Mouse (Mus musculus) layer of hippocampus, postnatal 25 days (tissue): ENCODE measurements around the gene Ss18l1. TPM values are rescaled to one million over a fixed set of nuclear protein-coding genes. Genes with fewer than 3 reads are reported as not detected.

Experiments
- DNase-seq, 2 experiments: peaks; one replicate each; pipeline ENCODE4 v3.0.0; 2022; ENCODE audit warnings: mixed read lengths in 2 of 2, low spot score in 1 of 2; ENCODE audit errors: extremely low spot score in 1 of 2
- total RNA-seq, 2 experiments: library from RNA; stranded (reverse); gene quantifications; 2 replicates each; pipeline ENCODE4 v1.2.3; 2021

Gene Ss18l1
- total RNA-seq, 2 experiments from 2014 or later: 37.7 to 43.3 TPM

DNA sequence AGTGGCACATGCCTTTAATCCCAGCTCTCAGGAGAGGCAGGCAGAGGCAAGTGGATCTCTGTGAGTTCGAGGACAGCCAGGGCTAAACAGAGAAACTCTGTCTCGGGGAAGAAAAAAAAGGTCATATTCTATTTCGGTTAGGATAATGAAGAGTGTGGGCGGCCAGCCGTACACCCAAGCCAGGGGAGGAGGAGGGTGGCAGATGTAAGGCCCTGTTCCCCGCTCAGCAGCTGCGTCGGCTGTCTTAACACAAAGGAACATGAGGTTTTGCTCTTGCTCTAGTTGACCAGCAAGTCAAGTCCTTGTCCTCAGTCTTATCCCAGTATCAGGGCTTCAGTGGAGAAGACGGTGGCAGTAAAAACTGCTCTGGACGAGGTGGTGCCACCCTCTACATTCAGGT lies 40.8 kb downstream of the Ss18l1 start:
- DNase-seq: no peak

DNA sequence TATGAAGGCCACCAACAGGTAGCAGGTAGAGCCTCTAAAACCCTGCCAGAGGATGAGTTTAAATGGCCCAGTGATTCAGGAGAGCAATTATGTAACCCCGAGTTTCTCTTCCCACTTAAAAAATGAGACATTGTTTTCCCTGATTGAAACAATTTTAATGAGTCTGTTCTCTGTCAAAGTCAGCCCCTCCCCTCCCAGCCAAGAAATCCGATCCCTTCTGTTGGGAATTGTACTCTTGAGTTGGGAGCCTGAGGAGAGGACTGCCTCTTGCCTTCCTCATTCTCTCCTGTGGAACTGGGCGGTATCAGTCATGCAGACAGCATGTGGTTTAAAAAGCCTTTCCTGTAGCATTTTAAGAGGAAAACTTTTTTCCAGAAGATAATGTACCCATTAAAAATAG lies 42.3 kb downstream of the Ss18l1 start:
- no peak for DNase-seq

DNA sequence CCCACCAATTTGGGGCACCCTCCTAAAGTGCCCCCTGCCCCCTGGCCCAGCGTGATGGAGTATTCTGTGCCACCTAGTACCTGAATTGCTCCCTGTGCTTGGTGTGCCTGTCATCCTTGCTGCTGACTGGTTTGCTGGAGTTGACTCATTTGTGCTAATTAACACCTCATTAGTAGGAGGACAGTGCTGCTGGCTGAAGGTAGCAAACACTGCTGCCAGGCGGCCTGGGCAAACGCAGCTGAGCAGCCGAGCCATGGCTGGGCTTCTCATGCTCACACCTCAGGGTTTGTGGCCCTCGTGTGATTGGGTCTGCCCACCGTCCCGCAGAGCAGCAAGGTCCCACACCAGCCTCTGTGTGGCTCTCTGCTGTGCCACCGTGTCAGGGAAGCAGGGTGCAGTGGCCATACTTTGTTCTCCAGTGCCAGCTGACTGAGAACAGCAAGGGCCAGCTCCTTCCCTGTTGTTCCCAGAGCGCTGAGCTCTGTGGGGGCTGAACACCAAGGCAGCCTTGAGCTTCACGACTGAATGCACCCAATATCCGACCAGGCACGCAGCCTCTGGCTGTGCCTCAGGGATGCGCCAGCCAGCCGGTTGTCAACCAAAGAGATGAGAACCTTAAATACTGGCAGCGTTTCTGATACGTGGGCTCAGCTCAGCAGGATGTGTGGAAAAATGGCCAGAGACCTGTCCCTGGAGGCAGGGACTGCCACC lies 43.8 kb downstream of the Ss18l1 start:
- DNase-seq: no peak

DNA sequence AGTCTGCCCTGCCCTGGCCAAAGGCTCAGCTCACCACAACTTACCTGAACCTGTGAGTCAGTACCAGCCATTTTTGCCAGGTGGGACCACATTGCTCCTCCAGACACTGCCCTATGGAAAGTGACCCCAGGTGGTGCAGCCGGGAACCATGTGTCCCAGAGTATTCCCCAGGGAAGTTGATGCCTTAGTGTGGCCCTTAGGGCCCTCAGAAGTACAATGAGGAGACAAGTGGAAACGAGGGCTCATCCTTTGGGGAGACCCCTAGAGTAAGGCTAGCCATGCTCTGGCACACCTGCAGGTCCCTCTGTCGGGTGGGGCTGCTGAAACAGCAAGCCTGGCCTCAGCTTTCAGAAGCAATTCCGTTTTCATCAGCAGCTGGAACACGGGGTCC lies 44.3 kb downstream of the Ss18l1 start:
- DNase-seq: no peak

DNA sequence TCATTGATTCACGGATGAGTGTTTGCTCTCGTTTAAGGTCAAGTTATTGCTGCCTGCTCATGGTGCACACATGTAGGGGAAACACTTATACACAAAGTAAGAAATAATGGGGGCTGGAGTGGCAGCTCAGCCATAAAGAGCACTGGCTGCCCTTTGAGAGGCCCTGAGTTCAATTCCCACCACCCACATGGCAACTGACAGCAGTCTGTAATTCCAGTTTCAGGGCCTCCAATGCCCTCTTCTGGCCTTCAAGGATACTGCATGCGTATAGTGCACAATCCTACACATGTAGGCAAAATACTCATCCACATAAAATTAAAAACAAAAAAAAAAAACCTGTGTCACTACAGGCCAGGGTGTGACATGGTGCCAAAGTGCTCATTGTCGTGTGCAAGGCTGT lies 45.2 kb downstream of the Ss18l1 start:
- DNase-seq: no peak

DNA sequence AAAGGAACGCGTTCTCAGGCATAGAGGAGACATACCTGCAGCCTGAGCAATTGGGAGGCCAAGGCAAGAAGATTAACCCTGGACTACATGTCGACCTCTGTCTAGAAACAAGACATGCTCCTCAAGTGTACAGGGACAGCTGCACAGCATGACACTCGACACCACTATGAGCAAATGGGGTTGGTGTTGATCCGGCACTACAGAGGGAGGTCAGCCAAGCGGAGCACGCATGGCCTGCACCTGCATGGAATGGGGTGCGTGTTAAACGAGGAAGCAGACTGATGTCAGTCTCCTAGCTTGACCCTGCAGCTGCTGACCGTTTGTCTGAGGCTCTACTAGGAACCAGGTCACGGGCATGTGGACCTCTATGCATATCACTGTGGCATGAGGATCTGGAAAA lies 48.0 kb downstream of the Ss18l1 start:
- DNase-seq: no peak

DNA sequence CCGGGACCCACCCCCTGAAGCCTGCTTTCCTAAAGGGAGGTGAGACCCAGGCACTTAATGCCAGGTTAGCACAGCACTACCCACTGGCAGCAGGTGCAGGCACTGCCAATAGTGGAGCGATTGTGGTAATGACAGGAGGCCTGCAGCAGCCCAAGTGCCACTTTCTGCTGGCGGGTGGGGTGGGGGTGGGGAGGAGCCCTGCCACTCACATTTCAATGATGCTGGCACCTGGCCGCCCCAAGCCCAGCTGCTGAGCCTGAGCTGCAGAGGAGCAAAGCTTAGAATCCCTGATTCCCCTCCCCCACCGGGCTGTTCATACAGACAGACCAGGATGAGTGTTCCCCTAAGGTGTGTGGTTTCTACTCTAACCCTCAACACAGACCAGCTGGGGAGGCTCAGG lies 53.4 kb downstream of the Ss18l1 start:
- DNase-seq: no peak

DNA sequence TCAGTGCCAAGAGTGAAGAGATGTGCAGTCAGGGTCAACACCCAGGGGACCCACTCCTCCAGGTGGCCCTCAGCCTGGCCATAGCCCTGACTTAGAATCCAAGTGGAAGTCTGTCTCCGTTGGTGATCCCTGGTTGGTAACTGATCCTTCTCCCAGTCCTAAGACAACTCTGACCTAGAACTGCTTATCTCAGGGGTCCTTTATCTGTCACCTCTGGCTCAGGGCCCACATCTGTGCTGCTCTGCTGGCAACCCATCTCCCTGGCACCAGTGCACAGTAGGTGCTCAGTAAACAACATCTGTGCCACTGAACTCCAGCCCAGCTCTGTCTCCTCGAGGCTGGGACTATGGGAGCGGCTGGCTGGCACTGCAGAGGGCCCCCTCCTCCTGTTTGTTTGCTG lies 55.3 kb downstream of the Ss18l1 start:
- no peak for DNase-seq

DNA sequence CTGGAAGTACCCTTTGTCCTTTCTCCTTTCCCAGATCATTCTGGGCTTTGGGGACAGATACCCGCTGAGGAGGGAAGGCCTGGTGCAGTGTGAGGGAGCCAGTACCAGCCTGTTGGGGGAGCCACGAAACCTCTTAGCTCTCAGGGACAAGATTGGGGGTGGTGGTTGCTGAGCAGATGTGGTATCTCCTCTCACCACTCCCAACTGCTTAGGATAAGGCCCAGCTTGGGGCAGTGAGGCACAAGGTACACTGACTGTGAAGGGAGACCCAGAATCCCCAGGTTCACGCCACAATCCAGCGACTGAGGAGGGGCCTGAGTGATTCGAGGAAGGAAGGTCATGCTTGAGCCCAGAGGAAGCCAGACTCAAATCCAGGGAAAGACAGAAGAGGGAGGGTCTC lies 55.9 kb downstream of the Ss18l1 start:
- DNase-seq: no peak

DNA sequence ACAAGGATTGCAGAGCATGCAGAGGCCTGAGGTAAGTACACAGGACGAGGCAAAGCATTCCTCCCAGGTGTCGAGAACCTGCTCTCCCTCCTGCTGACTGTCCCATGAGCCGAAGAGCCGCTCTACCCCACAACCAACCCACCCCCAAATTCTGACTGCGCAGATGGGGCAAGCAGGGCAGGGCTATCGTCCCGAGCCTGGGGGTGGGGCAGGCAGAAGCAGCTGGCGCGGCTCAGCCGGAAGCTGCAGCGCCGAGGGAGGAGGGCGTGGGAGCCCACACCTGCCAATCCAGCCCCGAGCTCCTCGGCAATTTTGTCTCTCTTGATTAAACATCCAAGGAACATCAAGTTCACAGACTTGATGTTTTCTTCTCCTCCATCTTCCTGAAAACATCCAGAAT lies 57.2 kb downstream of the Ss18l1 start:
- no peak for DNase-seq

DNA sequence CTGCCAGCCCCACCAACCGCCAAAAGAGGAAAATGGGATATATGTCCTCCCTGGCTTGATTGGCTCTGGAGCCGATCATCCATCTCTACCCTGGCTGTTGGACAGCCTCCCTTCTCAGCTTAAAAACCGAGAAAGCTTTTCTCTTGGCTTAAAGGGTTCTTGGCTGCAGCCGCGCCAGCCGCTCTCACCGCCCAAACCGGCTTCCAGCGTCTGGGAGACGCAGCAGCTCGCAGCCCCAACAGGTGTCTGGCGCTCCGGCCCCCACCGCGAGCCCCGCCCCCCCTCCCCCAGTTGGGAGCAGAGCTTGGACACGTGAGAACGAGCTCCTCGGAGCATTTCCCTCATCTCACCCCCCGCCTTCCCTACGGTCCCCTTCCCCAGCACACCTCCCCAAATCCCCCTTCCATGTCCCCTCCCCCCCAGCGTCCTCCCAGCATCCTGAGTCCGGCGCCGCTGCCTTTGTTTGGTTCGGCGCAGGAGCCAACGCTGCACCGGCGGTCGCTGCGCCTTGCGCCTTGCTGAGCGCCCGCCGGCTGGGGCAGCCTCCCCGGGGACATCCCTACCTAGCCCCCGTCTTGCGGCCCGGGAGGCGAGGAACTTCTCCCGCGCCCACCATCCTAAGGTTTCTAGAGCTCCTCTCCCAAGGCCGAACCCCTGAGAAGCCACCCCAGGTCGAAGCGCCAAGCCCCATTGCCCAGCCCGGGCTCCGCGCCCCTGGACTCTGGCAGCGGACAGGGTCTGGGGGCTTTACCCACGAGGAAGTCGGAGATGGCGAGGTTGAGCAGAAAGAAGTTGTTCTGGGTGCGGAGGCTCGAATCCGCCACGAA lies 61.1 kb downstream of the Ss18l1 start:
- no peak for DNase-seq

DNA sequence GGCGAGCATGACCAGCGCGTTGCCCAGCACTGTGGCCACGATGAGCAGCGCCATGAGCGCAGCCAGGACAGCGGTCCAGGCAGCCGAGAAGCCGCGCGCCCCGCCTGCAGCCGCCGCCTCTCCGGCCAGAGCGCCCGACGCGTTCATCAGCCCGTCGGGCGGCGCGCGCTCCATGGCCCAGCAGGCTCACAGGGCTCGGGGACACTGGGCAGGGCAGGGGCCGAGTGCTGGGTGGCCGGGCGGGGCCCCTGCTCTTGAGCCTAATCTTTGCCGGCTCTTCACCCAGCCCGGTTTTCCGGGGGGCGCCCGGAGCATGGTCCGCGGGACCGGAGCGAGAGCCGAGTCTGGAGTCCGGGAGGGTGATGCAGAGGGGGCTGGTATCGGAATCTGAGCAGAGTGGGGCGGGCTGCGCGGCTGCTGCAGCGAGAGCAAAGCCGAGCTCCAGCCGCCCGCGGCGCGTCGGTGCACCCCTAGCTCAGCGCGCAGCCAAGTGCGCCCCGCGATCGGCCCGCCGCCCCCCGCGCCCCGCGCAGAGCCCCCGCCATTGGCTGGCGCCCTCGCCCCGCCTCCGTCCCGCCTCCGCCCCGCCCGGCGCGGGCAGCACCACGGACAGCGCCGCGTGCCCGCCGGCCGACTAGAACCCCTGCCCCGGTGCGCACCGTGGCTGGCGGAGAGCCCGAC lies 61.8 kb downstream of the Ss18l1 start, which contains the start of gene Hrh3:
Gene Hrh3, minus strand, starts transcription at position 511 of the 681 bp plus-strand sequence.
- peak; percentile 56 to 60 for DNase-seq

DNA sequence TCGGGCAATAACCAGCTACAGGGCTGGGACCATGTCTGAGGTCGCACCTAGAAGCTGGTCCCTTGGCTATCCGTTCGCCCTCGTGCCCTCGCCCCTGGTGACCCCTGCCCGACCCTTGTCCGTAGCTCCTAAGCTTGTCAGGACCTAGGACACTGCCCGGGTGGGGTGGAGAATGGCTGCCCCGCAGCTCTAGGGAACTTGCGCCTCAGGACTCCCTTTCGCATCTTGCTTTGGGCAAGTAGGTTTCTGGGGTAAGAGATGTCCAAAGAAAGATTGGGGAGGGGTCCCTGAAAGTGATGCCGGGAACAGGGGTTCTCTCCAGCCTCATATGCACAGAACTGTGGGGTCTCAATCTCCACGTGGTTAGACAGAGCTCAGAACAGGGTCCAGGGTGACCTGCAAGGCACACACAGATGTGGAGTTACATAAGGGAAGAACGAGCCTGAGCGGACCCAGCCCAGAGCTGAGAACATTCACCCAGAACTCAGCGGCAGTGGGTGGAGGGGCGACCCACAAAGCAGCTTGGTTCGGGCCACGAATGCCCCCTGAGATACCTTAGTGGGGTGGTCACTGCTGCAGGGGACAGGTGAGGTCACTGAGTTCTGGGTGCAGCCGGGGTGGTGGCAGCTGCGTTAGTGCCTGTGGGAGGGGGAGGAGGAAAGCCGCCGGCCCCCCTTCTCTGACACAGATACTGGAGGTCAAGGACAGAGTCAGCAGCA lies 62.5 kb downstream of the Ss18l1 start:
- no peak for DNase-seq

DNA sequence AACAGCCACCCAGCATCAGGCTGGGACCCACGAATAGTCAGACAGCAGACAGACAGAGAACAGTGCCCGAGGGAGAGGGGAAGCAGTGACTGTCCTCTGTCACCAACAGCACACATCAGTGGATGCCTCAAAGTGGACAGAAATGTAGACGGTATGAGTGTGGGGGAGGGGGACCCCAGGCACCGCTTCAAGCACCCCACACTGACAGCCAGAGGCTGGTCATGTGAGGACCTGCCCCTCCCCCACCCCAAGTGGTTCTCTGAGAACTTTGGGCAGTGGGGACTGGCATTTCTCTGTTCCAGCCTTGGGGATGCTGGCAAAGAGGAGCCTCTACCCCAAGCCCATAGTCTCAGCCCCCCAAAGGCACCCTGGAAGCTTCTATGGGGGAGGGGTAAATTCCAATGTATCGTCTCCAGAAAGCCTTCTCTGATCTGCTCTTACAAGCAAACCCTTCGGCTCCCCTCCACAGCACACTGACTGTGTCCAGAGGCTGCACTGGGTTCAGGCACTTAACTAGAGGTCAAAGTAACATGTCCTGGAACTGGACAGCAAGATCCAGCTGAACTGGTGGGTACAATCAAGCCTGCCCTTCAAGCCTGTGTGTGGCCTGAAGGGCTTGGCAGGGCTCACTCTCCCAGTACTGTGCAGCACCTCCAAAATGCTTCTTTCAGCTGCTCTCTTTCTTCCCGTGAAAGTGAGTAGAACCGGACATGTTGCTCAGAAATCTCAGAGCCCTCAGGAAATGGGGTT lies 63.3 kb downstream of the Ss18l1 start:
- DNase-seq: no peak

DNA sequence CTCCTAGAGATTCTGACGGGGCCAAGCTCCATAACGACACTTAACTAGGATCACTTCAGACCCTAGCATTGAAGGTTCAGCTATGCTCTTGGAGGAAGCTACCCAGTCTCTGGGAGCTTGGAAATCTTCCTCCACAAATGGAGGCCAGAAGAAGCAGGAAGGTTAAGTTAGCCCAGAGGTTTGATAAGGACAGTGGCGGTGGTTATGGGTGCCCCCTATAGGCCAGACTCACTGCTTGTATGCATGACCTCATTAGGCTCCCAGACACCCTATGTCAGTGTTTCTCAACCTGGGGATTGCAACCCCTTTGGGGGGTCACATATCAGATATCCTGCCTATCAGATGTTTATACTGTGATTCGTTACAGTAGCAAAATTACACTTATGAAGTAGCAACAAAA lies 64.8 kb downstream of the Ss18l1 start:
- DNase-seq: no peak

DNA sequence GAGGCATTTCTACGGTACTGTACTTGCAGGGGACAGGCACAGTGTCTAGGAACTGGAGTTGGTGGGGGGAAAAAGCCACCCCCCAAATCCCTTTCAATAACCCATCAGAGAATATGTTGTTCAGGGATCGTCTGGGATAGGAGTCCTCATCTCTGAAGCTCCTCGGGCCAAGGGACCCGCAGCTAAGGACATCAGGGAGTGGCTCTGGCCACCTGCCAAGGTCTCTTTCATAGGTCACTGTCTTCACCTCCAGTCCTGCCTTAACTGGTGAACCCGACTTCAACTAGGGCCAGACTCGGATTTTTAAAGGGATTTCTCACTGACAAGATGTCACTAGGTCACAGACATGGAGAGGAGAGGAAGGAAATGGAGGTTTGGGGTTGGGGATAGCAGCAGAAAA lies 66.0 kb downstream of the Ss18l1 start:
- DNase-seq: no peak

DNA sequence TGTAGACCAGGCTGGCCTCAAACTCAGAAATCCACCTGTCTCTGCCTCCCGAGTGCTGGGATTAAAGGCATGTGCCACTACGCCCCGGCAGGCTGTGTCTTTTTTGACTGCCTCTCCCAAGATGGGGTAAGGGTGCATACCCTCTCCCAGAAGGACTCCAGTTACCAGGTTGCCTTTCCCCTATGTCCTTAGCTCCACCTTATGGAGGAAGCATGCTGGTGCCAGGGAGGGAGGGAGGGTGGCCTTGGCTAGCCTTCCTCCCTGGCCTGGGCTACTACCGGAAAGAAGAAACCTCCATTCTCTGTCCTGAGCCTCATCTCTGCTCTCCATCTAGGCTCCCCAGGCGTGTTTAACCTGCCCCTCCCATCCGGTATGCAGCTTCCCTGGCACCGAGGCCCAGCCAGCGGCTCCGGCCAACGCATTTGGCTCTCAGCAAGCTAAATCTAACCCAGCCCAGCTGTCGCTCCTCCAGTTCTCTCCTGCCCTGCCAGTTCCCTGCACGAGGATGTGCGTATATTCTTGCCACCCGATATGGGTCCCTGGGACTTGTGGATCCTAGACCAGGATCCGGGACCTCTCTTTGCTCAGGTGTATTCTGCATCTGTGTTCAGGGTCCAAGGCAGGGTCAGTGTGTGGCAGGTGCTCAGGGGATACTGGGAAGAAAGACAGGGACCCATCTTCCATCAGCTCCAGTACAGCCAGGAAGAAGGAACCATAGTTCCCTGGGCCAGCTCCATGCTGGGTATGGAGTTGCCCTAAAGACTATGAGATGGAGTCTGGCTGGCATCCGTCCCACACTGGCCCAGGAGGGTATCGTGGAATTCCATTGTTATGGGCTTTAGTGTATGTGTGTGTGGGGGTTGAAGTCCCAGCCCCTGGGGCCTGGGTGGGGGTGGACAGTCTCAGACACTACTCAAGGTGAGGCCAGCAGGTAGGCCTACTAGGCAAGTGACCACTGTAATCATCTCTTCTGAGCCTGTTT lies 71.9 kb downstream of the Ss18l1 start:
- peak; percentile 40 to 47 for DNase-seq

DNA sequence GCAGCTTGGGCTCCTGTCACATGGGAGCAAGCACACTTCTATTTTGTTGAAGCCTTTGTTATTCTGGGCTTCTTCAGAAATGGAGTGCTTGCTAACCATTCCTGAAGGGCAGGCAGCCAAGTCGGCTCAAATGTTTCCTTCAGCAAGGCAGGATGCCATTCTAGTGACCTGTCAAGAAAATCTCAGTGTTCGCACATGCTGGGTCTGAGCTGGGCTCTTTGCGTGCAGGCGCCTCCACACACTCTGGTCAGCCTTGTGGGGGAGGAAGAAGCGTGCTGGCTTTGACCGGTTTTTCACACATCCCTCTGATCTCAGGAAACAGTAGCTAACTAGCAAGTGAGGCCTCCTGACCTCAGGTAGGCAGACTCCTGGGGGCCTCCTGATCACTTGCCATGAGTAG lies 73.0 kb downstream of the Ss18l1 start:
- no peak for DNase-seq

DNA sequence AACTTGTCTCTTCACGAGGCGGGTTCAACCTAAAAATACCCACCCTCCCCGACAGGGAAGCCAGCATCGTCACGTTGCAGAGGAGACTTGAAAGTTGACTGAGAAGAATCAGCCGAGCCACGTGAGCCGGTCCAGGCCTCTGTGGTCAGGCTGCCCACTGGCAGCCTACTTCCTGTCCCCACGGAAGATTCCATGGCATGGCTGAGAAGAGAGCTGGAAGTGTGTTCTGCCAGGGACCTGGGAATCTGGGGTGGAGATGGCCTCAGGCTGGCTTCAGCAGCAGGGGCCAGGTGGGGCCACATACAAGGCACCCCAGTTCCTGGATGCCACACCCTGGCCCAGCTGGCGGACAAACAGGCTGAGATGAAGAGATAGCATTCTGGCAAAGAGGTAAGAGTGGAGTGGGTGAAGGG lies 73.8 kb downstream of the Ss18l1 start:
- DNase-seq: no peak
